Mouse (Mus musculus) WW6 (cell line): ENCODE measurements at regions not wholly inside any gene's neighbourhood (a gene's known extent, or its start where the extent isn't known, plus 50 kb on each side); places are given as distances from the start of the nearest gene placed in this dataset.
"Not testable (repeated sequence)": the region's sequence is repeated elsewhere in the genome, so short reads cannot be mapped to it uniquely, and the experiment has no call there.

Experiments used
- DNase-seq: peaks from one replicate; pipeline ENCODE4 v3.0.0-alpha.2; 2013; ENCODE audit warnings: low read depth, low spot score

GRCm38 (mm10) chr10:117499864-117500453 lies 120.1 kb upstream of the Cpsf6 start:
- DNase-seq = no peak

GRCm38 (mm10) chr10:117499177-117499863 lies 119.5 kb upstream of the Cpsf6 start:
- DNase-seq = no peak

GRCm38 (mm10) chr10:117498497-117498896 lies 118.7 kb upstream of the Cpsf6 start:
- no peak for DNase-seq

- DNase-seq = no peak
These were observed 117.9 kb upstream of the Cpsf6 start for GRCm38 (mm10) chr10:117497565-117498256.

GRCm38 (mm10) chr10:117497082-117497481 lies 117.3 kb upstream of the Cpsf6 start:
- DNase-seq = not testable (repeated sequence)

GRCm38 (mm10) chr10:117496064-117497011 lies 116.5 kb upstream of the Cpsf6 start:
- DNase-seq = no peak

- DNase-seq = no peak
These were observed 114.4 kb upstream of the Cpsf6 start for GRCm38 (mm10) chr10:117494171-117494701.

- DNase-seq = no peak
These were observed 114.0 kb upstream of the Cpsf6 start for GRCm38 (mm10) chr10:117493824-117494121.

- no peak for DNase-seq
These were observed 113.4 kb upstream of the Cpsf6 start for GRCm38 (mm10) chr10:117493091-117493823.

- no peak for DNase-seq
These were observed 112.7 kb upstream of the Cpsf6 start for GRCm38 (mm10) chr10:117492391-117492990.

- no peak for DNase-seq
These were observed 111.9 kb upstream of the Cpsf6 start for GRCm38 (mm10) chr10:117491711-117492110.

GRCm38 (mm10) chr10:117490851-117491595 lies 111.2 kb upstream of the Cpsf6 start:
- DNase-seq = no peak

- no peak for DNase-seq
These were observed 103.3 kb upstream of the Cpsf6 start for GRCm38 (mm10) chr10:117483091-117483600.

GRCm38 (mm10) chr10:117482361-117482760 lies 102.5 kb upstream of the Cpsf6 start:
- DNase-seq = no peak

- DNase-seq = no peak
These were observed 101.7 kb upstream of the Cpsf6 start for GRCm38 (mm10) chr10:117481341-117481990.

GRCm38 (mm10) chr10:117480456-117480850 lies 100.6 kb upstream of the Cpsf6 start:
- DNase-seq = no peak

GRCm38 (mm10) chr10:117479721-117480455 lies 100.1 kb upstream of the Cpsf6 start:
- no peak for DNase-seq

- DNase-seq = no peak
These were observed 99.1 kb upstream of the Cpsf6 start for GRCm38 (mm10) chr10:117478931-117479280.
